Mouse (Mus musculus) neutrophil, adult 83 days (primary cell): Measurements from ENCODE around the gene Zfp738. TPM values are rescaled to one million over a fixed set of nuclear protein-coding genes. Genes with fewer than 3 reads are reported as not detected.

Experiments used
- total RNA-seq, 2 experiments: library from RNA; stranded (reverse); gene quantifications; one replicate each; pipeline ENCODE4 v1.2.4; 2023

Zfp738 gene
- 1 to 10 TPM; 5.5 to 6.5 TPM for total RNA-seq

GRCm38 (mm10) chr13:67686971-67687370 lies at the start of gene Zfp738:
Gene Zfp738, minus strand, starts transcription at chr13:67687071.

DNA sequence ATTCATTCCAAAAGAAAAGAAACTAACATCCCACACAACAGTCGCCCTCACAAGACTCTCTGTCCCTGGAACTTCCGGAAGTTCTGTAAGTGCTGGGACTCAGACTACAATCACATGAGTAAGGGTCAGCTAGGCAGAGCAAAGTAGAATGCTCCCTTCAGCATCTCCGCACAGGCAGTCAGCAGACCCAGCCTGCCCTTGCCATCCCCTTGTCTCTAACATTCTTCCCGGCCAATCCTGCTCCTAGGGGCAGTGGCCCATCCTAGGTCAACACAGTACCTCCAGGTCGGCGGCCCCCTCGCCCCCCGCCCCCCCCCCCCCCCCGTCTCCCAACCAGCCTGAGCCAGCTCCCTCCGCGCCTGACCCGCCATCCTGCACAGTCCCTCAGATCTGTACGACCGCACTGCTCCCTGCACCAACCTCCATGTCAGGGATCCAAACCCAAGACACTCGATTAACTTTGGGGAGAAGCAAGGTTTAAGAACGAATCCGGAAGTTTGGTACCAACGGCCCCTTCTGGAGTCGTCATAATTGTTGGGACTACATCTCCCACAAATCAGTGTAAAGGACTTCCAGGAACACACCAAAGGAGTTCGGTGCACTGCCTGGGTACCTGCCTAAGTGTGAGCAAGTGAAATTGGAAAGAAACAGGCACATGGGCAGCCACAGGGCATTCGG lies 41.9 kb upstream of the Zfp738 start, which contains the start of gene Zfp65:
Zfp65 (minus strand) TSS at position 533 of the 678 bp plus-strand sequence.

DNA sequence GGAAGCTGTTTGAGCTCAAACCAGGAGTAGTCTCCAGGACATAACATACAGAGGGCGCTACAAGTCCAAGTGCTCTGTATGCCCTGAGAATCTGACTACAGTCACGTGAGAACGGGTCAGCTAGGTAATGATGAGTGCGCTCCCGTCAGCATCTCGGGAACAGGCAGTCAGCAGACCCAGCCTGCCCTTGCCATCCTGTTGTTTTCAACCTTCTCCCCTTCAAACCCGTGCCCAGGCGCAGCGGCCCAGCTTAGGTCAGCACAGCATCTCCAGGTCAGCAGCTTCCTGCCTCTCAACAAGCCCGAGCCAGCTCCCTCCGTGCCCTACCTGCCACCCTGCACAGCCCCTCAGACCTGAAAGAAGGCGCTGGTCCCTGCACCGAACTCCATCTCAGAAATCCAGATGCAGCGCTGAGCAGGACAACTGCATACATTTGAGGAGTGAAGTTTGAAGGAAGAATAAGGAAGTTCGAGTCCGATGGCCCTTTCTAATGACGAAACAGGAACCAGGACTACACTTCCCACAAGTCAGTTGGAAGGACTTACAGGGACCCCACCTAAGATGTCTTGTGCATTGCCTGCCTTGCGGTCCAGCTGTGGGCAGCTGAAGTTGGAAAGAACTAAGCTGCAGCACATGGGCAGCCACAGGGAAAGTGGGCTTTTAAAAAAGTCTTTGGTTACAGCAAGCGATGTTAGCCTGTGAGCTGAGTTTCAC lies 49.4 kb downstream of the Zfp738 start, which contains the start of the genes Gm49345 and Zfp729a:
Gm49345 (minus strand) TSS at position 476 of the 714 bp plus-strand sequence.
Zfp729a (minus strand) TSS at position 498 of the 714 bp plus-strand sequence.

DNA sequence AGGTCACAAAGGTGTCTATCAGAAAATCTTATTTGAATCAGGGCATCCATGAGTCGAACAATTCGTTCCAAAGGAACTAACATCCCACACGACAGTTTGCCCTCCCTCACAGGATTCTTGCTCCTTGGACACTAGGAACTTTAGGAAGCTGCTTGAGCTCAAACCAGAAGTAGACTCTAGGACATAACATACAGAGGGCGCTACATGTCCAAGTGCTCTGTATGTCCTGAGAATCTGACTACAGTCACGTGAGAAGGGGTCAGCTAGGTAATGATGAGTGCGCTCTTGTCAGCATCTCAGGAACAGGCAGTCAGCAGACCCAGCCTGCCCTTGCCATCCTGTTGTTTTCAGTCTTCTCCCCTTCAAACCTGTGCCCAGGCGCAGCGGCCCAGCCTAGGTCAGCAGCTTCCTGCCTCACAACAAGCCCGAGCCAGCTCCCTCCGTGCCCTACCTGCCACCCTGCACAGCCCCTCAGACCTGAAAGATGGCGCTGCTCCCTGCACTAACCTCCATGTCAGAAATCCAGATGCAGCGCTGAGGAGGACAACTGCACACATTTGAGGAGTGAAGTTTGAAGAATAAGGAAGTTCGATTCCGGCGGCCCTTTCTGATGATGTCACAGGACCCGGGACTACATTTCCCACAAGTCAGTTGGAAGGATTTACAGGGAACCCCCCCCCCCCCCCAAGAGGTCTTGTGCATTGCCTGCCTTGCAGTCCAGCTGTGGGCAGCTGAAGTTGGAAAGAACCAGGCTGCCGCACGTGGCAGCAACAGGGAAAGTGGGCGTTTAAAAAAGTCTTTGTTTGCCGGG lies 77.6 kb downstream of the Zfp738 start, which contains the start of gene Zfp729b:
Zfp729b (minus strand) TSS at position 642 of the 811 bp plus-strand sequence.

Other genes with a start within 250 kb of the Zfp738 start
- gene Zfp874a, start 235.4 kb downstream of the Zfp738 start, total RNA-seq, result 1 to 10 TPM; 2.8 to 3.3 TPM
- gene Zfp874b, start 202.8 kb downstream of the Zfp738 start, total RNA-seq, result 1 to 10 TPM; 6.6 to 9.1 TPM
- 1 to 10 TPM; 3.6 to 5.8 TPM for gene Zfp58, start 186.5 kb downstream of the Zfp738 start, total RNA-seq
- gene Gm26965, start 160.9 kb downstream of the Zfp738 start, total RNA-seq, result not detected
- 10 to 100 TPM; 10.9 to 14.0 TPM for gene Zfp87, start 160.9 kb downstream of the Zfp738 start, total RNA-seq
- gene Zfp748, start 133.2 kb downstream of the Zfp738 start, total RNA-seq, result 1 to 10 TPM; 5.7 to 5.9 TPM
- gene Zfp729b, start 77.4 kb downstream of the Zfp738 start, total RNA-seq, result 1 to 10 TPM; 8.9 to 9.8 TPM
- under 1 TPM; 0.39 to 0.42 TPM for gene Gm49345, start 49.3 kb downstream of the Zfp738 start, total RNA-seq
- gene Zfp729a, start 49.3 kb downstream of the Zfp738 start, total RNA-seq, result 10 to 100 TPM in 1 of 2 experiments, 1 to 10 TPM in 1; 9.4 to 11.5 TPM
- 1 to 10 TPM; 6.5 to 6.6 TPM for gene Zfp65, start 42.1 kb upstream of the Zfp738 start, total RNA-seq
- gene Zfp85, start 68.2 kb upstream of the Zfp738 start, total RNA-seq, result 1 to 10 TPM; 1.4 to 2.3 TPM
- gene Zfp493, start 92.6 kb upstream of the Zfp738 start, total RNA-seq, result under 1 TPM; 0.31 to 0.35 TPM
- gene Zfp273, start 126.7 kb upstream of the Zfp738 start, total RNA-seq, result 1 to 10 TPM; 1.6 to 1.8 TPM
- 1 to 10 TPM in 1 of 2 experiments, not detected in 1; 1.0 TPM for gene Gm10037, start 144.0 kb upstream of the Zfp738 start, total RNA-seq
- gene BC048507, start 176.3 kb upstream of the Zfp738 start, total RNA-seq, result not detected